Mouse (Mus musculus): ENCODE results near the gene Ube2d2b. TPM values are rescaled to one million over a fixed set of nuclear protein-coding genes. Genes with fewer than 3 reads are reported as not detected.

Gene Ube2d2b
- not detected for total RNA-seq (2021)
- long read RNA-seq, experiment 1, result 0 reads
- long read RNA-seq, experiment 2, result 0 reads

DNA sequence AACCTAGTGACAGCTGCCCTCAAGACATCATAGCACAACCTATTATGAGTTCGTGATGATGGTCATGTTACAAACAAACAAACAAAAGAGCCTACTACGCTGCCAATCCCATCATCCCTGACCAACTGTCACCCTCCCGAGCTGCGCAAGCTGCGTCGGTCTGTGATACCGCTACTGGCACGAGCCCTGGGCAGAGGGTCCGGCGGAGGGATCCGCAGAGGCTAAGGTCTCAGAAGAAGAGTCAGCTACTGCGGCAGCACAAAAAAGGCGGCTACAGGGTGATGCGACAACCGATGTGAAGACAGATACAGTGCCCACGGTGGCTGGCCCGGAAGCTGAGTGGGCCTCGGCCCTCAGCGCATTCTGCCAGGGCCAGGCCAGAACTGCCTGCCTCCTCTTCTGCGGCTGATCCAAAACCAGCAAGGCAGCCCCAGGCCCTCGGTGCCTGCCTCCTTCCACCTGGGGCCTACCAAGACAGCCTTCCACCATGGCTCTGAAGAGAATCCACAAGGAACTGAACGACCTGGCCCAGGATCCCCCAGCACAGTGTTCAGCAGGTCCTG, at the start of gene Ube2d2b:
Gene Ube2d2b, plus strand, starts transcription at position 102 of the 563 bp plus-strand sequence.
- no peak for DNase-seq (ENCODE audit: low spot score in 2 of 2)

DNA sequence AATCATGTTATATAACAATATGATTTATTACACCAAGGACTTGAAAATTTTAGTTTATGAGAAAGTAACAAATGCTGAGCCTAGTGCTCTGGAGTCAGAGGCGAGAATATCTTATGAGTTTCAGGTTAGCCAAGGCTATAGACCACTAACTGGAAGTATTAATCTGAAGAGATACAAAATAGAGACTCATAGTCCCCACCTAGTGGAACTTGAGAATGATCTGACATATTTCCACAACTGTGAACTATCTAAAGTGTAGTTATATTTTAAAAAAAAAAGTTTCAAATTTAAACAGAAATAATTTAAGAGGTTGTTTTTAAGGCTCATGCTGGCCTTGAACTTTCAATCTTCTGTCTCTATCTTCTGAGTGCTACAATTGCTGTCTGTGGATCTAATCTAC, 47.5 kb upstream of the Ube2d2b start:
- no peak for DNase-seq (ENCODE audit: low spot score in 2 of 2)

DNA sequence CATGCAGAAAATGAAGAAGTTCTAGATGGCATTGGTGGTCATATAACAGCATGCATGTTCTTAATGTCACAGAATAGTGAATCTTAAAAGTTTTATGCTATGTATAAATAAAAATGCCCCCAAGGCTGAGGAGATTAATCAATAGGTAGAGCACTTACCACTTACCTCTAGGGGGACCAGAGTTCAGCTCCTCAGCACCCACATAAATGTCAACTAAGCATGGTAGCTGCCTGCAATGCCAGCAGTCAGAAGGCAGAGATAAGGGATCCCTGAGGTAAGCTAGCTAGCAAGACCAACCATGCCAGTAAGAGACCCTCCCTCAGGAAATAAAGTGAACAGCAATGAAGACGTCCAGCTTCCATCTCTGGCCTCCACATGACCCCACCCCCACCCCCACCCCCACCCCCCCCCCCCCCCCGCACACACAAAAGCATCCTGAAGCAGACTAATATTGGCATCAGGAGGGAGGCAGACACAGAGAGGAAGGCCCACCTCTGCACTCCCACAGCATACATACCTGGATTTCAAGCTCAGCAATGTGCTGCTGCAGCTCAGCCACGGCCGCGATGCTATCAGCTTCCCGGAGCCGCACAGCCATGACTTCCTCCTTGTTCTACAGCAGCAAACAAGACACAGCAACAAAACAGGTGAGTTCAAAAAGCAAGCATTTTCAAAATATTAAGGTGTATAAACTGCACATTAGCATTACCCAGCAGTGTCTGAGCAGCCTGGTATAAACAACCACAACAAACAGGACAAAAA, 42.0 kb upstream of the Ube2d2b start:
- no peak for DNase-seq (ENCODE audit: low spot score in 2 of 2)

DNA sequence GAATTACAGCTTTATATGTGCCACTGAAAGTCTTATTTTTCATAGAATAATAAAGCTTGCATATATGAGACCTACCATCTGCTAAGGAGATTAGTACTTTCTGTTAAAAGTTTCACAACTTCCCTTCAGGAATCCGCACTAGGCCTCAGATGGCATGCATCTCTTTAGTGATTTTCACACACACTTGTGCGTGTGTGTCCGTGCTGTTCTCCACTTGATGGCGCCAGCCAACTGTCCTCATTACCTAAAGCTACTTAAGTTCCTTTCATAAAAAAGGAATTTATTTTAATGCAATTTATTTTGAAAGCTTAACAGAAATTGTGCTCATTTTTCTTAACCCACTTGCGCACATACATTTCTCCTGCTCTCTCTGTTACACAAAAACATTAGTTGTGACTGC, 40.4 kb upstream of the Ube2d2b start:
- no peak for DNase-seq (ENCODE audit: low spot score in 2 of 2)

DNA sequence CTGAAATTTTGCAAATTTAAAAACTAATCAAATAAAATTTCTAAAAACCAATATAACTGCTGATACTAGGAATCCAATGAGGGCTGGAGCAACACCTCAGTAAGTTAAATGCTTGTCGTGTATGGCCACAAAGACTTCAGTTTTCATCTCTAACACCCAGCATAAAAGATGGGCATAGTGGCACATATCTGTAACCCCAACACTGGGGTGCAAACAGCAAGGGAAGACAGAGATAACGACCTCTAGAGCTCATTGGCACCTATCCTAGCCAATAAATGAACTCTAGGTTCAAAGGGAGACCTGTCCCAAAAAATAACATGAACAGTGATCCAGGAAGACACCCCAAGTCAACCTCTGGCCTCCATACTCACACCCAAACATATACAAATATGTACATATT, 37.9 kb upstream of the Ube2d2b start:
- no peak for DNase-seq (ENCODE audit: low spot score in 2 of 2)

DNA sequence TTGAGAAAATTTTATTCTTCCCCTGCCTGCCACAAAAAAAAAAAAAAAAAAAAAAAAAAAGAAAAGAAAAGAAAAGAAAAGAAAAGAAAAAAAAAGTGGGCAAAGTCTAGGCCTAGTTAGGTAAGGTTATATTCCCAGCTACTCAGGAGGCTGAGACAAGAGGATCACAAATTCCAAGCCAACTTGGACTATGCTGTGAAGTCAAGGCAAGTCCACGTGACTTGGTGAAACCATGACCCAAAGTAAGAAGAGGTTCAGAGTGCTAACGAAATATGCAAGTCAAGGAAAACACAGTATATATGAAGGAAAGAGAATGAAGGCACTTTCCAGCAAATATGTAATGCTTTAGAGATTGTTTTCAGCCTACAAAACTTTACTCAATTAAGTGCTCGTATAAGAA, 37.4 kb upstream of the Ube2d2b start:
- DNase-seq (ENCODE audit: low spot score in 2 of 2), result no peak

DNA sequence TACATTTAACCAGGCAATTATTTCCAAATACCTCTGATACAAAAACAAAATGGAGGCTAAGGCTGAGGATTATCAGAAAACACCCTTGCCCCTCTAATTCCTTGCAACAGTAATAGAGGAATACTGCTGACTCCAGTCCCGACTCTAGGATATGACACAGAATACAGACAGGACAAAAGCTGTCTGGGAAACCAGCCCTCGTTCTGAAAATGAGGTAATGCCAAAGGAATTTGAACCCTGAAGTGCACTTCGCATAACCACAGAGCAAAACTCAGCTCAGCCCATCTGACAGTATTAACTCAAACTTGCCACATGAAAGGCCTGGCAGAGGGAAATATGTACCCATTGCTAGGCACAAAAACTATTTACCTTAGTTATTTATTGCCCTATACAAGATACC, 36.6 kb upstream of the Ube2d2b start:
- no peak for DNase-seq (ENCODE audit: low spot score in 2 of 2)

DNA sequence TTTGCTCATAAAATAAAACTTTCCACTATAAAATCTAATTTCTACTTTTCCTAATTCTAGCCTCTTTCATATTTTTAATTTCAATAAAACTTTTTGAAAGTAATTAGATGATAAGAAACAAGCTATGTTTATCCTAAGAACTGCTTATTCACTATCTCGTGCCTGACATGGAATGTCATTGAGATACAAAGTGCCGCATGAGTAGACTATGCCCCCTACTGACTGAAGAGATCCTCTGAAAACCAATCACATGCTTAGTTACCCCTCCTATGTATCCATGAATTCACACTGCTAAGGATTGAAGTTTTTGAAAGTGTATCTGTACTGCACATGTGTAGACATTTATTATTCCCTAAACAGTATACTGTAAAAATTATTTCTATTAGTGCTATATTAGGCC, 36.0 kb upstream of the Ube2d2b start:
- DNase-seq (ENCODE audit: low spot score in 2 of 2), result no peak

DNA sequence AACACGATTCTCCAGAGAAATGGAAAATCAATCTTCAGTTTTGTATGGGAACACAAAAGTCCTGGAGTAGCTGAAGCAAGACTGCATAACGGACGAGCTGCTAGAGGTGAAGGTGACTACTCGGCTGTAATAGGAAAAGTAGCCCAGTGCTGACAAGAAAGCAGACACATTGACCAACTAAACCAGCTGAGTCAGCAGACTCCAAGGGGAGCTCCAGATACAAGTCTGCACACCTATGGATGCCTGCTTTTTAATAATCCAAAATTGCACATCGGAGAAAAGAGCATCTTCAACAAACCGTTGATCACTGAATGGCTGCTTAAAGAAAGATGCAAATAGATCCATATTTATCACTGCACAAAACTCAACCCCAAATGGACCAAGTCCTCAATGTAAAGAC, 31.6 kb upstream of the Ube2d2b start:
- DNase-seq (ENCODE audit: low spot score in 2 of 2), result no peak

DNA sequence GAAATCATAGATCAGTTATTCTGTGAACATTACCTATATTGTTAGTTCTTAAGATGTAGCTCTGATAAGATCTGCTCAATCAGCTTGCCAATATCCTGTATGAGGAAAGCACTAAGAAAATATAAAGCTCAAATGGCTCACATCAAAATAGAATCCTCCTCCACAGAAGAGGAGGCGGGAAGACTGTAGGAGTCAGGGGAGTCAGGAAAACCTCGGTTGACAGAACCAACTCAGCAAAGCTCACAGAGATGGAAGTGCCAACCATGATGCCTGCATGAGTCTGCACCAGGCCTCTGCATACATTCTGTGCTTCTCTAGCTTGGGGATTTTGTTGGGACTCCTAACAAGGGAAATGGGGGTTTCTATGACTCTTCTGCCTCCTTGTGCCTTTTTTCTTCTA, 28.7 kb upstream of the Ube2d2b start:
- no peak for DNase-seq (ENCODE audit: low spot score in 2 of 2)

DNA sequence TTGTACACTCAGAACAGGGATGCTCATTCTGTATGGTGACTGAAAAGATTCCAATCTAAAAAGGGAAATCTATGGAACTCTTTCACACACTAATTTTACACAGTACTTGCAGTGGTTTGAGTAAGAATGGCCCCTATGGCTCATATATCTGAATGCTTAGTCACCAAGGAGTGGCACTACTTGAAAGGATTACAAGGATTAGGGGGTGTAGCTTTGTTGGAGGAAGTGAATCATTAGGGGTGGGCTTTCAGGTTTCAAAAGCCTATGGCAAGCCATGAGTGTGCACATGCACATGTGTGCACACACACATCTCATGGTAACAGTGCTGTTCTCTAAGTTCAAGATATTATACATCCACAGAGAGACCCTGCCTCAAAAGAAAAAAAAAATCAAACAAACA, 27.3 kb upstream of the Ube2d2b start:
- no peak for DNase-seq (ENCODE audit: low spot score in 2 of 2)

DNA sequence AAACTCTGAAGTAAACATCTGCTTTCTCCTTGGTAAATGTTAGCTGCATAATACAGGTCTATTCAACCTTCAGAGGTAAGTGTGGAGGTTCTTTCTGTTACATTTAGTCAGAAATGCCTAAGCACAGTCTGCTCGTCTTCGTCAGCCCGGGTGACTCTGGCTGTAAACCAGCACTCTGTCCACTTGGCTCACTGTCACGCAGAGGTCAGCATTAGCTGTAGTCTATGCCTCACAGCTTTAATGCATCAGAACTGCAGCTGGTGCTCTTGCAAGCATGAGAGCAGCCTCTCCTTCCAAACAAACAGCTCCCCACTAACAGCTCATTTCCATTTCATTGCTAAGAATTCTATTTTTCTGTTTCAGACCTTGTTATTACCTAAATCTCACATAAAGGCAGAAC, 22.4 kb upstream of the Ube2d2b start:
- no peak for DNase-seq (ENCODE audit: low spot score in 2 of 2)

DNA sequence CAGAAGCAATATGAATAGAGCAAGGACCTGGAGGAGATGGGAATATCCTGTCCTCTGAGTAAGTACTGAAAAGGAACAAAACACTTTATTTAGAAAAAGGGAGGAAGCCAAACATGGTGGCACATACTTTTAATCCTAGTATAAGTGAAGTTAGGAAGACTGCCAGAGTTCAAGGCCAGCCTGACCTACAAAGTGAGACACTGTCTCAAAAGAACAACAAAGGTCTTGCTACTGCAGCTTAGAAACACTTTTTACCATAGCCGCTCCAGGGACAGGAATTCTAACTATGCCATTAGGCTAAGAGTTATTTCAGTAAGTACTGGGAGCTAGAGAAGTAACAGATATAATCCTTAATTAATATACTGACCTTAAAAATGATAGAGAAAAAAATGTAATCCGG, 15.2 kb upstream of the Ube2d2b start:
- no peak for DNase-seq (ENCODE audit: low spot score in 2 of 2)

DNA sequence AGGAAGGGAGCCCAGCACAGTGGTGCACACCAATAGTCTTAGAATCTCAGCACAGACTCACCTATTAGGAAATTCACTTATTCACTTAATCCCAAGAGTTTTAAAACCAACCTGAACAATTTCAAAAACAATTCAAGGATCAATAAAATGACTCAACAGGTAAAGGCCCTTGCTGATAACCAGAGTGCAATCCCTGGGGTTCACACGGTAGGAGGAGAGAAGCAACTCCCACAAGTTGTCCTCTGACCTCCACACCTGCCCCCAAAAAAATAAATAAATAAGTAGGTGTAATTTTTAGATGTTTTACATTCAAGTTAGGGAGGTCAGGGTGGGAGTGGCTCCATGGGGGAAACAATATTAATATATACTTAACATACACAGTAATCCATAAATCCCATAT, 7.4 kb upstream of the Ube2d2b start:
- DNase-seq (ENCODE audit: low spot score in 2 of 2), result no peak

DNA sequence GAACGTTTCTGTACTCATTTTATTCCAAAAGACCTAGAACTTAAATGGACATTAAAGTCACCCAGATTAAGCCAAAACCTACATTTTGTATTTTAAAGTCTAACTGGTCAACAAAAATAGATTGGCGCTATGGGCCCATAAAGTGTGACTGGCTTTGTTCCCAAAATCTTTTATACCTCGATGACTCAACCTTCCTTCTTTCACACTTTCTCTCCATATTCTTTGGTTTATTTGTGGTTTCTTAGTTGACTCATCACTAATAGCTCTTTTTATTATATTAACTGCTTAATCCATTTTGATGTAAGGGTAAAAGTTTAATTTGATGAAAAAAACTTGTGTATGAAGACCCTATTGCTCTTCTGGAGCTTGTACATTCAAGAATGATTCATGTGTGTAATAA, 1.5 kb downstream of the Ube2d2b start:
- no peak for DNase-seq (ENCODE audit: low spot score in 2 of 2)

DNA sequence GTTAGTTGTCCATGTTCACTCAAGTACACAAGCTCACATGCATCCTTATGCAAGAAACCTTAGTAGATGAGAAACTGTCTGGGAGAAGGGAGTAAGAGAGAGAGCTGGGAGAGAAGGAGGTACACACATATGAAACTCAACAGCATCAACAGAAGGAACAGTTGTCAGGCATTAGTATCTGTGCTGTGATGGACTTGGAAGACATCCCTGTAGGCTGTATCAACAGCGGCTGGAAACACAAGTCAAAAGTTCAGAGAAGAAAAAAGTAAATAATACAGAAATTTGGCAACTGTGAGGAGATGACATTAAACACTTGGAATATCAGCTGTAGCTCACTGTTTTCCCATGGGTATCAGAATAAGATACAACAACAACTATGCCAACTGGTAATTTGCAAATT, 4.4 kb downstream of the Ube2d2b start:
- no peak for DNase-seq (ENCODE audit: low spot score in 2 of 2)

DNA sequence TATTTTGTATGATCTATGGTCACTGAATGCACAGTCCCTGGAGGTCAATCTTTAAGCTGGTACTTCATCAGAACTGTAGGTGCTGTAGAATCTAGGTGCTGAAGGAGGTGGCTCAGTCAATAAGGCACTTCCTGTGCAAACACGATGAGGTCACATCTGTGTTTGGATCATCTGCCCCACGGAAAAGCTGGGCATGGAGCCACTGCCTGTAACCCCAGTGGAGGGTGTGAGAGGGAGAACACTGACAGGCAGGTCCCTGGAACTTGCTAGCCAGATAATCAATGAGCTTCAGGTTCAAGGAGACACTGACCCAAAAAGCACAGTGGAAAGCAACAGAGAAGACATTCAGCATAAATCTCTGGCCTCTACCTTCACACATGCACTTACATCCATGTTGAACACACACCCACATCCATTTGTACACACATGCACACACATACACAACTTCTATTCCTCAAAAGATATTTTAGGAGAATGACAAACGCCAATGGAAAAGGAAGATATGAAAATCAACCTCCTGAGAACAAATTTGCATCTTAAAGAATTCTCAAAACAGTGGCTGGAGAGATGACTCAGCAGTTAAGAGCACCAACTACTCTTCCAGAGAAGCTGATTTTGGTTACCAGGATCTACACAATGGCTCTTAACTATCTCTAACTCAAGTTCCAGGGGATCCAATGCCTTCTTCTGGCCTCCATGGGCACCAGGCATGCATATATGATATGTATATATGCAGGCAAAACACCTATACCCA, 9.2 kb downstream of the Ube2d2b start:
- peak; percentile 25 to 26 for DNase-seq (ENCODE audit: low spot score in 2 of 2)

DNA sequence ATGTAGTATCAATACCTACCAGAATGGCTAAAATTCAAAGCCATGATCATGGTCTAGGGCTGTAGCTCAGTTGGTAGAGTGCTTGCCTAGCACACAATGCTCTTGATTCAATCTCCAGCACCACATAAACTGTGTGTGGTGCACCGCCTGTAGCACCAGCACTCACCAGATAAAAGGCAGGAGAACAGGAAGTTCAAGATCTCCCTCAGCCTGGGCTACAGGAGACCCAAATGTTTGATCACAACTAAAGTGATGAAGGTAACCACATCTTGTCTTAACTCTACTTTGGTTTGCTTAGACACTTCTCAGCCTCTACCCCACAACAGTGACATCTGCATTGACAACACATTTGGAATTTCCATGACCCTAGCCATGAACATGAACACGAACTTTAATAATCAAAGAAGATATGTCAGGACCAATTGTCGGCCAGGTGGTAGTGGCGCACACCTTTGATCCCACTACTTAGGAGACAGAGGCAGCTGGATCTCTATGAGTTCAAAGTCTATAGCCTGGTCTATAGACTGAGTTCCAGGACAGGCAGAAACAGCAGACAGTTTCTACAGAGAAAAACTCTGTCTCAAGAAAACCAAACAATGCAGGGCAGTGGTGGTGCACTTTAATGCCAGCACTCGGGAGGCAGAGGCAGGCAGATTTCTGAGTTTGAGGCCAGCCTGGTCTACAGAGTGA, 10.8 kb downstream of the Ube2d2b start:
- DNase-seq (ENCODE audit: low spot score in 2 of 2), result no peak

DNA sequence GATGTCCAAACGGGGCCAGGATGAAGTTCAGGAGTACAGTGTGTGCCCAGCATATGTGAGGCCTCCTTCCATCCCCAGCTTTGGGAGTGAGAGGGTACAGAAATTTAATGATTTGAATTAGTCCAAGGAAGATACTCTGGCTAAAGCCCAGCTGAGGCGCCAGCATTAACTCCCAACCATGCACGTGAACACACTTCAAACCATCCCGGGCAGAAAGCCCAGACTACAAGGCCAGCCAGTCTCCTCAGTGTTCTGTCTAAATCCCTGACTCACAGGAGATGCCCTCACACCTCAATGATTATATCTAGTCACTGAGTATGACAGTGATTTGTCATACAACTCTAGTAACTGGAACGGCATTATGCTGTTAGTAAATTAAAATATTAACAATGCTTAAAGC, 17.4 kb downstream of the Ube2d2b start:
- DNase-seq (ENCODE audit: low spot score in 2 of 2), result peak; percentile 32 to 57

DNA sequence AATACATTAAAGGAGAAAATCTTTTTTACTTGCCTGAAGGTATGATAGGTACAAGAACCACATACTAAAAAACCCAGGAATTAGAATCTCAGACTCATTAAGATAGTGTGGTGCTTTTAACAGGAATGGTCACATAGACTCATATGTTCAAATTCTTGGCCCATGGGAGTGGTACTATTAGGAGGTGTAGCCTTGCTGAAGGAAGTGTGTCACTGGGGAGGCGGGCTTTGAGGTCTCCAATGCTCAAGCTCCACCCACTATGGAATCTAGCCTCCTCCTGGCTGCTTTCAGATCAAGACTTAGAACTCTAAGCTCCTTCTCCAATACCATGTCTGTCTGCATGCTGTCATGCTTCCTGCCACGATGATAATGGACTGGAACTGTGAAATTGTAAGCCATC, 17.9 kb downstream of the Ube2d2b start:
- DNase-seq (ENCODE audit: low spot score in 2 of 2), result no peak

DNA sequence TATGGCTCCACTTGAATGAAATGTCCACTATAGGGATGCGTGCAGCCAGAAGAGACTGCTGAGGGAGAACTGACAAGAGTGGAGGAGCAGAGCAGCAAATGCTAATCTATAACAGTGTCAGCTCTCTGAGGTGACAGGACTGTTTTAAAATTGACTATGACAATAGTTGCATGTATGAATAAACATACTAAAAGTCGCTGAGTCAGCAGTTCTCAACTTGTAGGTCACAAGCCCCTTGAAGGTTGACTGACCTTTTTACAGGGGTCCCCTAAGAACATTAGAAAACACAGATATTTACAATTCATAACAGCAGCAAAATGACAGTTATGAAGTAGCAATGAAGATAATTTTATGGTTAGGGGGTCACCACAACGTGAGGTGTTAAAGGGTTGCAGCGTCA, 19.1 kb downstream of the Ube2d2b start:
- no peak for DNase-seq (ENCODE audit: low spot score in 2 of 2)

DNA sequence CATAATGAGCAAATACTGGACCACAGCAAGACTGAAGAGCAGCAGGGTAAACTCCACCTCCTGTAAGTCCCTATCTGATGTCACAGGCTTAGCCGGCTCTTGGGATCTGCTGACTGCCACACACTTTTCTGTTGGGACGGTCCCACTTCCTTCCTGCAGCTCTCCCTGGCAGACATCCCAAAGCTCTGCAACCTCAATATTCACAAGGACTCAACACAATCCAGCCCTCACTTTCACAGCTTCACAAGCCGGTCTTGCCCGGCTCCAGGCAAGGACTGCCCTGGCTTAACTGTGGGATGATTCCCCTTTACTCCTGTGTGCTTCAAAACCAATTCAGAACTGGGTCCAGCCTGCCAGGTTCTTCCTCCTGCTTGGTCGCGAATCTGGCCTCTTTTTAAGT, 23.9 kb downstream of the Ube2d2b start:
- DNase-seq (ENCODE audit: low spot score in 2 of 2), result no peak
